Mouse (Mus musculus) forebrain, embryonic 16.5 days (tissue): ENCODE results near the gene Notch2. TPM values are rescaled to one million over a fixed set of nuclear protein-coding genes. Genes with fewer than 3 reads are reported as not detected.
A peak's percentile ranks its signal among the peaks of the same experiment; 100 is the strongest.

Experiments
- ATAC-seq: fragments of 200-750 bp; cut with Nextera tagmentation; 2 replicates; pipeline ENCODE4 v1.8.0; 2017; ENCODE audit warnings: mild to moderate bottlenecking, moderate library complexity
- H3K27ac ChIP-seq: fragments of 300-500 bp; sonication (generic); 2 replicates; pipeline ENCODE4 v1.5.1; 2014; ENCODE audit warnings: low read length, control low read depth
- H3K27me3 ChIP-seq: fragments of 300-500 bp; sonication (generic); replicated peaks from 2 replicates; pipeline ENCODE4 v1.6.1; 2014; ENCODE audit warnings: low read length; ENCODE audit not compliant: control insufficient read depth, insufficient read depth
- H3K36me3 ChIP-seq: fragments of 300-500 bp; sonication (generic); 2 replicates; pipeline ENCODE4 v1.6.1; 2014; ENCODE audit not compliant: control insufficient read depth, insufficient read depth
- H3K4me1 ChIP-seq: fragments of 300-500 bp; sonication (generic); replicated peaks from 2 replicates; pipeline ENCODE4 v1.6.1; 2014; ENCODE audit warnings: low read length; ENCODE audit not compliant: control insufficient read depth, insufficient read depth
- H3K4me2 ChIP-seq: fragments of 300-500 bp; sonication (generic); 2 replicates; pipeline ENCODE4 v1.6.1; 2014; ENCODE audit warnings: mild to moderate bottlenecking, low read length, control low read depth
- H3K4me3 ChIP-seq: fragments of 300-500 bp; sonication (generic); replicated peaks from 2 replicates; pipeline ENCODE4 v1.5.1; 2014; ENCODE audit warnings: mild to moderate bottlenecking, low read length, control low read depth
- H3K9ac ChIP-seq: fragments of 300-500 bp; sonication (generic); replicated peaks from 2 replicates; pipeline ENCODE4 v1.6.1; 2014; ENCODE audit warnings: low read depth, low read length, control low read depth
- H3K9me3 ChIP-seq: fragments of 300-500 bp; sonication (generic); 2 replicates; pipeline ENCODE4 v1.6.1; 2016; ENCODE audit warnings: low read length; ENCODE audit not compliant: control insufficient read depth
- WGBS: fragments of 180-500 bp; shearing (Covaris S2); extraction: QIAGEN DNeasy Blood & Tissue Kit; methylation state at CpG from one replicate; pipeline ENCODE4 v1.1.7; 2014; 5-methylcytosine and 5-hydroxymethylcytosine counted together
- polyA plus RNA-seq: library from polyadenylated mRNA; unstranded; fragments of >200 nt; fragmentation: Nextera tagmentation; extraction: Ambion mirVana; gene quantifications from 2 replicates; pipeline ENCODE4 v1.2.1, GENCODE M21; 2015

Notch2 gene
- polyA plus RNA-seq, 1 experiment from 2014 or later: 14.6 TPM

GRCm38 (mm10) chr3:98006046-98006691, 7.2 kb upstream of the Notch2 start:
- ATAC-seq: no peak

GRCm38 (mm10) chr3:98006973-98007372, 6.4 kb upstream of the Notch2 start:
- Histone ChIP-seq H3K4me1 (peaks cover 4% of the 10 kb centered on the region; the same call in 1 of the 2 replicates), H3K9ac (no peak overlapping the region), H3K4me3 (no peak overlapping the region), H3K27ac (no peak overlapping the region), H3K4me2 (no peak overlapping the region), H3K27me3 (no peaks in the 10 kb centered on the region), H3K36me3 (no peaks in the 10 kb centered on the region), H3K9me3 (no peaks in the 10 kb centered on the region)
- WGBS: 89% methylated on average over 5 of the region's 5 CpGs
- no peak for ATAC-seq

More at GRCm38 (mm10) chr3:98006046-98006691, 7.2 kb upstream of the Notch2 start:
- H3K27ac ChIP-seq: no peak overlapping the region
- no peaks in the 10 kb centered on the region for H3K9me3 ChIP-seq
- H3K4me3 ChIP-seq: no peak overlapping the region
- H3K36me3 ChIP-seq: no peaks in the 10 kb centered on the region
- H3K4me2 ChIP-seq: no peak overlapping the region
- no peak overlapping the region for H3K9ac ChIP-seq
- 29% methylated on average over 8 of the region's 8 CpGs for WGBS
- no peaks in the 10 kb centered on the region for H3K27me3 ChIP-seq
- H3K4me1 ChIP-seq: peaks cover 4% of the 10 kb centered on the region; the same call in 1 of the 2 replicates

- Histone ChIP-seq H3K4me2 (no peak overlapping the region), H3K9ac (no peak overlapping the region), H3K9me3 (no peaks in the 10 kb centered on the region), H3K4me1 (peaks cover 8% of the 10 kb centered on the region), H3K36me3 (no peaks in the 10 kb centered on the region), H3K27ac (no peak overlapping the region), H3K4me3 (no peak overlapping the region), H3K27me3 (no peaks in the 10 kb centered on the region)
- 75% methylated on average over 6 of the region's 6 CpGs for WGBS
- no peak for ATAC-seq
Observed at GRCm38 (mm10) chr3:98008143-98008542, 5.2 kb upstream of the Notch2 start.

GRCm38 (mm10) chr3:98009190-98009840, 4.0 kb upstream of the Notch2 start:
- Histone ChIP-seq H3K9ac (no peak overlapping the region), H3K9me3 (no peaks in the 10 kb centered on the region), H3K4me1 (peaks cover 11% of the 10 kb centered on the region), H3K27ac (no peak overlapping the region), H3K36me3 (no peaks in the 10 kb centered on the region), H3K4me2 (no peak overlapping the region), H3K27me3 (no peaks in the 10 kb centered on the region), H3K4me3 (no peak overlapping the region)
- WGBS: 60% methylated on average over 7 of the region's 7 CpGs
- ATAC-seq: no peak

GRCm38 (mm10) chr3:98013086-98013400, 284 bp upstream of the Notch2 start:
- Histone ChIP-seq H3K4me2 (peak overlapping the region; percentile 67), H3K9ac (peak overlapping the region; percentile 49), H3K36me3 (no peaks in the 10 kb centered on the region), H3K27ac (no peak overlapping the region), H3K9me3 (no peaks in the 10 kb centered on the region), H3K4me1 (peaks cover 32% of the 10 kb centered on the region), H3K27me3 (no peaks in the 10 kb centered on the region), H3K4me3 (peak overlapping the region; percentile 66)
- WGBS: under 1% methylated on average over 15 of the region's 18 CpGs
- ATAC-seq: no peak

GRCm38 (mm10) chr3:98015205-98016171, 2.2 kb downstream of the Notch2 start:
- H3K36me3 ChIP-seq: no peaks in the 10 kb centered on the region
- H3K27me3 ChIP-seq: no peaks in the 10 kb centered on the region
- H3K4me3 ChIP-seq: peak overlapping the region; percentile 66
- H3K27ac ChIP-seq: no peak overlapping the region
- peaks cover 45% of the 10 kb centered on the region for H3K4me1 ChIP-seq
- no peaks in the 10 kb centered on the region for H3K9me3 ChIP-seq
- peak overlapping the region; percentile 67 for H3K4me2 ChIP-seq
- ATAC-seq: no peak
- WGBS: 15% methylated on average over 14 of the region's 14 CpGs
- H3K9ac ChIP-seq: no peak overlapping the region

GRCm38 (mm10) chr3:98016901-98017591, 3.7 kb downstream of the Notch2 start:
- no peak for ATAC-seq
- no peaks in the 10 kb centered on the region for H3K9me3 ChIP-seq
- 43% methylated on average over 5 of the region's 5 CpGs for WGBS
- H3K4me2 ChIP-seq: peak overlapping the region; percentile 67
- no peak overlapping the region for H3K27ac ChIP-seq
- no peak overlapping the region for H3K4me3 ChIP-seq
- H3K36me3 ChIP-seq: no peaks in the 10 kb centered on the region
- peaks cover 54% of the 10 kb centered on the region for H3K4me1 ChIP-seq
- no peak overlapping the region for H3K9ac ChIP-seq
- no peaks in the 10 kb centered on the region for H3K27me3 ChIP-seq

- 86% methylated on average over 4 of the region's 4 CpGs for WGBS
- Histone ChIP-seq H3K4me2 (no peak overlapping the region), H3K27ac (no peak overlapping the region), H3K9ac (no peak overlapping the region), H3K36me3 (no peaks in the 10 kb centered on the region), H3K4me3 (no peak overlapping the region), H3K4me1 (peaks cover 50% of the 10 kb centered on the region), H3K27me3 (no peaks in the 10 kb centered on the region), H3K9me3 (no peaks in the 10 kb centered on the region)
- no peak for ATAC-seq
Observed at GRCm38 (mm10) chr3:98018187-98018586, 4.9 kb downstream of the Notch2 start.
